Mouse (Mus musculus) E14TG2a.4 (cell line): ENCODE measurements around the gene Dcaf5.

Experiments
- H3K27me3 ChIP-seq: 2 replicates; pipeline ENCODE4 v1.6.1; 2014; ENCODE audit warnings: low read length, control low read depth; ENCODE audit not compliant: insufficient read depth
- H3K36me3 ChIP-seq: 2 replicates; pipeline ENCODE4 v1.6.1; 2014; ENCODE audit warnings: low read length, control low read depth; ENCODE audit not compliant: insufficient read depth
- H3K4me1 ChIP-seq: replicated peaks from 2 replicates; pipeline ENCODE4 v1.6.1; 2014; ENCODE audit warnings: low read depth, low read length, control low read depth
- H3K4me3 ChIP-seq: replicated peaks from 2 replicates; pipeline ENCODE4 v1.5.1; 2014; ENCODE audit warnings: mild to moderate bottlenecking, low read length
- H3K9me3 ChIP-seq: 2 replicates; pipeline ENCODE4 v1.6.1; 2014; ENCODE audit warnings: low read length, control low read depth
- CTCF ChIP-seq: conservative IDR thresholded peaks from 2 replicates; pipeline ENCODE4 v1.5.1; 2014; ENCODE audit warnings: low read length
- NANOG ChIP-seq: IDR thresholded peaks from 2 replicates; pipeline ENCODE4 v1.6.1; 2014; ENCODE audit warnings: borderline replicate concordance, low read length, mixed read lengths
- POU5F1 ChIP-seq: IDR thresholded peaks from 2 replicates; pipeline ENCODE4 v1.6.1; 2014; ENCODE audit warnings: low read length, borderline replicate concordance

Gene Dcaf5

GRCm38 (mm10) chr12:80458033-80458432 lies 21.6 kb upstream of the Dcaf5 start:
- H3K9me3 ChIP-seq: no peaks in the 10 kb centered on the region
- peaks cover 4% of the 10 kb centered on the region for H3K27me3 ChIP-seq
- H3K4me1 ChIP-seq: no peaks in the 10 kb centered on the region
- no peak overlapping the region for H3K4me3 ChIP-seq
- TF ChIP-seq POU5F1 (no peak), CTCF (no peak), NANOG (no peak)
- H3K36me3 ChIP-seq: no peaks in the 10 kb centered on the region

- no peaks in the 10 kb centered on the region for H3K9me3 ChIP-seq
Observed at GRCm38 (mm10) chr12:80453506-80453905, 17.1 kb upstream of the Dcaf5 start.

GRCm38 (mm10) chr12:80444525-80445109 lies 8.2 kb upstream of the Dcaf5 start:
- no peaks in the 10 kb centered on the region for H3K36me3 ChIP-seq
- 0 out of 2 replicates have a peak, but pooled peaks cover 6% of the 10 kb centered on the region for H3K27me3 ChIP-seq
- no peaks in the 10 kb centered on the region for H3K4me1 ChIP-seq
- no peak overlapping the region for H3K4me3 ChIP-seq
- no peaks in the 10 kb centered on the region for H3K9me3 ChIP-seq
- TF ChIP-seq NANOG (no peak), POU5F1 (no peak), CTCF (no peak)

More at GRCm38 (mm10) chr12:80453506-80453905, 17.1 kb upstream of the Dcaf5 start:
- H3K27me3 ChIP-seq: peaks cover 8% of the 10 kb centered on the region
- no peak overlapping the region for H3K4me3 ChIP-seq
- H3K36me3 ChIP-seq: no peaks in the 10 kb centered on the region
- TF ChIP-seq CTCF (no peak), NANOG (no peak), POU5F1 (no peak)
- no peaks in the 10 kb centered on the region for H3K4me1 ChIP-seq

- no peaks in the 10 kb centered on the region for H3K9me3 ChIP-seq
- peaks cover 13% of the 10 kb centered on the region for H3K27me3 ChIP-seq
- H3K36me3 ChIP-seq: no peaks in the 10 kb centered on the region
- no peak; the same call in 1 of the 2 replicates for TF ChIP-seq CTCF
- no peak for TF ChIP-seq NANOG
- no peak for TF ChIP-seq POU5F1
- H3K4me3 ChIP-seq: no peak overlapping the region
- peaks cover 8% of the 10 kb centered on the region for H3K4me1 ChIP-seq
Observed at GRCm38 (mm10) chr12:80440957-80441356, 4.6 kb upstream of the Dcaf5 start.

DNA sequence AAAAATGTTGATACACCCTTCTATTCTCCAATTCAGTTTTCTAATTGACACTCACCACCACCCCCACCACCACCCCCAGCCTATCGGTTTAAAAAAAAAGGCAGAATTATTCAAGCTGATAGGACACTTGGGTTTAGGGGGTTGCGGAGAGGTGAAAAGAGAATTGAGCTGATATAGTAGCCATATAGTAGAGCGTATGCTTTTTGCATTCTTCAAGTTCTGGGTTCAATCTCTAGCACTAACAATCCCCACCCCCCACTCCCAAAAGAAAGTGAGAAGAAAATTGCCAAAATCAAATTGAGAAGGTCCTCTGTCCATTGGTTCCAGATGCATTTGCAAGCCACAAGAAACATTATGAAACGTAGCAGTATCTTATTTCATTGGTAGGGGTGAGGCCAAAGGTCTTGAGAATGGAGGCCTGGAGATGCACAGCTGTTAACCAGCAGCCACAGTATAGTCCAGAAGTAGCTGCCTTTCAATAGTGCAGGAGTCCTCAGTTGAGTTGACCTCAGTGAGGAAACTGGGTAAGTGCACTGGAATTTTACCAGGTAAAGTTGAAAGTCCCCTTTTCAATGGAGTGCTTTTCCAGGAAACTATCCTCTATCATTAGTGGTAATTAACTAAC lies 762 bp upstream of the Dcaf5 start:
- H3K36me3 ChIP-seq: no peaks in the 10 kb centered on the region
- peaks cover 13% of the 10 kb centered on the region for H3K27me3 ChIP-seq
- no peak for TF ChIP-seq CTCF
- H3K4me3 ChIP-seq: peak overlapping the region; percentile 89
- peaks cover 18% of the 10 kb centered on the region for H3K4me1 ChIP-seq
- H3K9me3 ChIP-seq: no peaks in the 10 kb centered on the region

DNA sequence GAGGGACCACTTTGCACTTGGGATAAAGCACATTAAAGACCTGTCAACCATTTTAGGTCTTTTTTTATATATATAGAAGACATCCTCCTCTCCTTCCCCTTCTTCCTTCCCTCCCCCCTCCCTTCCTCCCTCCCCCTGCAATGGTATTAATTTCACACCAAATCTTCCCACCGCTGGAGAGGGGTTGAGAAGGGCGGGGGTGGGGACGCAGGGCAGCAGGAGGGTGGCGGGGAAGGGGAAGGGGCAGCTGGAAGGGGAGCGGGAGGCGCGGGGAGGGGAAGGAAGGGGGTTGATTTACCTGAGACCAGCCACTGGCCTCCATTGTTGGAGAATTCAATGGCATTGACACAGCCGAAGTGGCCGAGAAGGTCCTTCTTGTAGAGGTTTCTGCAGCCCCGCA lies 514 bp downstream of the Dcaf5 start:
- Histone ChIP-seq H3K27me3 (peaks cover 13% of the 10 kb centered on the region), H3K36me3 (no peaks in the 10 kb centered on the region), H3K4me1 (peaks cover 18% of the 10 kb centered on the region), H3K9me3 (no peaks in the 10 kb centered on the region), H3K4me3 (peak overlapping the region; percentile 89)
- no peak for TF ChIP-seq CTCF

DNA sequence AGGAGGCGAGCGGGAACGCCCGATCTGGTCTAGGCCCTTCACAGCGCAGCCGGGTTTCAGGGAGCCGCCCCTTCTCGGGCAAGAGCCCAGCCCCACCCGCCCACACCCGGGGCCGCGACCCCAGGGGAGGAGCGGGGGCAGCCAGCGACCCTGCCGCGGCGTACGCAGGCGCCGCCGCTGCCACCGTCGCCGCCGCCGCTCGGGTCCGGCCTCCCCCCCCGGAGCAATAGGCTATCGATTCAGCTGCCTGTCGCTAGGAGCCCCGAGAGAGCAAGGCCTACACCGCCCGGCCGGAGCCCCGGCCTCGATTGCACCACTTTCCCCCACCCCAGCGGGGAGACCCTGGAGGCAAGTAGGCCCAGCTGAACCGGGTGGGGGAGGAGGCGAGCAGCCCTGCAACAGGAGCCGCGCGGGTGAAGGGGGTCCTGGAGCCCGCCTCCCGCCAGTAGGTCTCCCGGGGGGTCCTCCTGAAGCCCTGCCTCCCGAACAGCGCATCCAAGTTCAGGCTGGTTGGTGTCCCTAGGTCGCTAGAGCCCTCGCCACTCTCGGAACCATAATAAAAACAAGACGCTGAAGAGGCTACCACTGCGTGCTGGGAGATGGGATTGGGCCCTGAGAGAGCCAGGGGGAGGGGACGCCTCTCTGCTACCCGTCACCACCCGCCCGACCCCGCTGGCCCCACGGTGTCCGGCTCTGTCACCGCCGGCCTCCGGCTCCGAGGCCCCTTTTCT lies 1.3 kb downstream of the Dcaf5 start:
- no peak for TF ChIP-seq POU5F1
- no peak for TF ChIP-seq NANOG
- no peak for TF ChIP-seq CTCF
- no peaks in the 10 kb centered on the region for H3K36me3 ChIP-seq
- H3K27me3 ChIP-seq: peaks cover 13% of the 10 kb centered on the region
- peak overlapping the region; percentile 89 for H3K4me3 ChIP-seq
- peaks cover 18% of the 10 kb centered on the region for H3K4me1 ChIP-seq
- H3K9me3 ChIP-seq: no peaks in the 10 kb centered on the region

- no peaks in the 10 kb centered on the region for H3K36me3 ChIP-seq
- no peaks in the 10 kb centered on the region for H3K9me3 ChIP-seq
- peak overlapping the region; percentile 89 for H3K4me3 ChIP-seq
- peaks cover 18% of the 10 kb centered on the region for H3K4me1 ChIP-seq
- TF ChIP-seq POU5F1 (no peak), NANOG (no peak), CTCF (no peak)
- H3K27me3 ChIP-seq: peaks cover 13% of the 10 kb centered on the region
Observed at GRCm38 (mm10) chr12:80434601-80434960, 1.8 kb downstream of the Dcaf5 start.
